Mouse (Mus musculus) forebrain, embryonic 14.5 days (tissue): ENCODE results near the gene Slc25a28. TPM values are rescaled to one million over a fixed set of nuclear protein-coding genes. Genes with fewer than 3 reads are reported as not detected.
A peak's percentile ranks its signal among the peaks of the same experiment; 100 is the strongest.

Source experiments
- ATAC-seq: fragments of 200-750 bp; cut with Nextera tagmentation; 2 replicates; pipeline ENCODE4 v1.8.0; 2017; ENCODE audit warnings: mild to moderate bottlenecking, moderate library complexity
- DNase-seq: peaks from one replicate; pipeline ENCODE4 v3.0.0-alpha.2; 2015; ENCODE audit warnings: low spot score
- H3K27ac ChIP-seq: fragments of 300-500 bp; sonication (generic); 2 replicates; pipeline ENCODE4 v1.5.1; 2014; ENCODE audit warnings: low read depth, mild to moderate bottlenecking, control low read depth, low read length, moderate library complexity
- H3K27me3 ChIP-seq: fragments of 300-500 bp; sonication (generic); replicated peaks from 2 replicates; pipeline ENCODE4 v1.6.1; 2014; ENCODE audit warnings: low read length, control low read depth, mixed read lengths; ENCODE audit not compliant: control insufficient read depth, insufficient read depth
- H3K36me3 ChIP-seq: fragments of 300-500 bp; sonication (generic); 2 replicates; pipeline ENCODE4 v1.6.1; 2014; ENCODE audit warnings: low read length, control low read depth; ENCODE audit not compliant: control insufficient read depth, insufficient read depth
- H3K4me1 ChIP-seq: fragments of 300-500 bp; sonication (generic); 2 replicates; pipeline ENCODE4 v1.6.1; 2014; ENCODE audit warnings: antibody characterized with exemption, low read length, control low read depth; ENCODE audit not compliant: control insufficient read depth, insufficient read depth
- H3K4me2 ChIP-seq: fragments of 300-500 bp; sonication (generic); 2 replicates; pipeline ENCODE4 v1.6.1; 2014; ENCODE audit warnings: mild to moderate bottlenecking, control low read depth, low read length
- H3K4me3 ChIP-seq: fragments of 300-500 bp; sonication (generic); 2 replicates; pipeline ENCODE4 v1.5.1; 2014; ENCODE audit warnings: low read depth, low read length, control low read depth
- H3K9ac ChIP-seq: fragments of 300-500 bp; sonication (generic); 2 replicates; pipeline ENCODE4 v1.6.1; 2014; ENCODE audit warnings: mild to moderate bottlenecking, low read length, control low read depth, moderate library complexity
- H3K9me3 ChIP-seq: fragments of 300-500 bp; sonication (generic); replicated peaks from 2 replicates; pipeline ENCODE4 v1.6.1; 2016; ENCODE audit warnings: low read length, control low read depth, mixed read lengths; ENCODE audit not compliant: control insufficient read depth
- WGBS: fragments of 180-500 bp; shearing (Covaris S2); extraction: QIAGEN DNeasy Blood & Tissue Kit; methylation state at CpG from one replicate; pipeline ENCODE4 v1.1.7; 2014; 5-methylcytosine and 5-hydroxymethylcytosine counted together
- polyA plus RNA-seq: library from polyadenylated mRNA; unstranded; fragments of >200 nt; fragmentation: Nextera tagmentation; extraction: Ambion mirVana; gene quantifications from 2 replicates; pipeline ENCODE4 v1.2.1, GENCODE M21; 2014

Slc25a28 gene
- 12.0 and 12.3 TPM in 2 replicates for polyA plus RNA-seq

DNA sequence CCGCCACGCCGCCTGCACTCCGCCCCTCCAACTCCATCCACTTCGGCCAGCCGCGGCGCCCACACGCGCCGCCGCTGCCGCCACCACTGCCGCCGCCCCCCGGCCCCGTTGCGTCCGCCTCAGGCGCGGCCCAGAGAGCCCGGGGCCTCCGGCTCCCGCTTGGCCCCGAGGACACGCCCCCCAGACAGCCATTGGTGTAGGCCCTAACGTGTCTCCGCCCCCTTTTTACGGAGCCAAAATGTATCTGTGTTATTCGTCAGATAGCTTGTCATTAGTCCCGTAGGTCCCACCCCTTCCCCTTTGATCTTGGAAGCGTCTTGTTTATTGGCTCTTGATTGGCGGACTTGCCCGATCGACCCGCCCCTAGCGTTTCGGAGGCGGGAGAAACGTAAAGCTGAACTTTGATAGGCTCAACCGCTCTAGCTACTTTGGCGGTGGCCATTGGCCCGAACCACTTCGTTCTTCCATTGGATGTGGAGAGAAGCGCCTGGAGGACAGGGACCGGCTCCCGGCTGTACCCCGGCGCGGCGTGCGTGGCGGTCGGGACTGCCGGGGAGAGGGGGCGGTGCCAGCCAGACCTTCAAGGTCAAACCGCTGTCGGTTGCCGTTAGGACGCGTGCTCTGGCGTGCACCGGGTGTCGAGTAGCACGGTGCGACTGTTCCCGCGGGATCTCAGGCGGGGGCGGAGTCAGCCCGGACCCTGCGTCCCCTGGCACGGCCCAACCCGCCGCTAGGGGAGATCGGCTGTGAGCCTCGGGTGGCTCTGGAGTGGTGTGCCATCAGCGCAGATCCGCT is at the start of gene Slc25a28:
Gene Slc25a28, minus strand, starts transcription at position 152 of the 795 bp plus-strand sequence.
- Histone ChIP-seq H3K4me3 (peak within 1 kb of the TSS; percentile 89), H3K36me3 (peaks cover 2% of the 10 kb centered on the region; the same call in 1 of the 2 replicates), H3K9me3 (no peaks in the 10 kb centered on the region), H3K27me3 (no peaks in the 10 kb centered on the region), H3K9ac (peak within 1 kb of the TSS; percentile 91), H3K4me1 (peaks cover 19% of the 10 kb centered on the region), H3K27ac (peak within 1 kb of the TSS; percentile 95), H3K4me2 (peak within 1 kb of the TSS; percentile 88)
- DNase-seq (peak; percentile 100), ATAC-seq (peak; percentile 97)
- under 1% methylated on average over 79 of the region's 79 CpGs for WGBS

DNA sequence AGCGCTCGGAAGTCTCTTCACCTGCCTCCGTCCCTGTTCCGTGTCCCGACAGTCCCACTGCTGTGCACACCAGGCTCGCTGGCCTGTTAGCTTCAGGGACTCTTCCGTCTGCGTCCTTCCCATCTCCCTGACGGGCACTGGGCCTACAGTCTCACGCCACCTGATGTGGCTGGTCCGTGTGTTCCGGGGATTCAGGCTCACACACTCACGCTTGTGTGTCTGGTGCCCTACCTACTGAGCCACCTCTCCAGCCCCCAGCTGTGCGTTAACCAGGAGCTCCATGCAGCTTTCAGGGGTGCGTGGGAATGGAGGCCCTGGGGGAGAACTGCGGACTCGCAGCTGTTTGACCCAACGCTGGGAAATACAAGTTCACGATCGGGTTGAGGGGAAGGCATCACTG is 49.5 kb upstream of the Slc25a28 start:
- Histone ChIP-seq H3K9ac (no peak overlapping the region), H3K27ac (no peak overlapping the region), H3K4me2 (no peak overlapping the region), H3K4me3 (no peak overlapping the region), H3K27me3 (no peaks in the 10 kb centered on the region), H3K36me3 (peaks cover 68% of the 10 kb centered on the region), H3K4me1 (no peaks in the 10 kb centered on the region), H3K9me3 (no peaks in the 10 kb centered on the region)
- ATAC-seq (no peak), DNase-seq (no peak)
- 93% methylated on average over 20 of the region's 20 CpGs for WGBS

GRCm38 (mm10) chr19:43723501-43723900 is 48.8 kb upstream of the Slc25a28 start:
- Histone ChIP-seq H3K27ac (no peak overlapping the region), H3K36me3 (peaks cover 65% of the 10 kb centered on the region), H3K4me2 (no peak overlapping the region), H3K27me3 (no peaks in the 10 kb centered on the region), H3K4me1 (no peaks in the 10 kb centered on the region), H3K4me3 (no peak overlapping the region), H3K9me3 (no peaks in the 10 kb centered on the region), H3K9ac (no peak overlapping the region)
- WGBS = 90% methylated on average over 10 of the region's 10 CpGs
- no peak for ATAC-seq
- no peak for DNase-seq

DNA sequence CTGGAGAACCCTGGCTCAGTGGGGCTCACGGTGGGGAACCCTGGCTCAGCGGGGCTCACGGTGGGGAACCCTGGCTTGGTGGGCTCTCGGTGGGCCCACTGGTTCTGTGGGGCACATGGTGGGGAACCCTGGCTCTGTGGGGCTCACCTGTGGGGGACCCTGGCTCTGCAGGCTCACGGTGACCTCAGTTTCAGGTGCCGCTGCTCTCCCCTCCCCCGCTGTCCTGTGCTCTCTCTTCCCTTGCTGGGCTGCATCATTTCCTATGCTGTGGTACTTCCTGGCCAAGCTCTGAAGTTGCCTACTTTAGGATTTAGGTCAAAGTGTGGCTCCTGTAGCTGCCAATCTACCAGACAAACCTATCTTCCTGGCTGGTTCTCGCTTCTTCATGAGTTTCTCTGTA is 48.2 kb upstream of the Slc25a28 start:
- WGBS = 72% methylated on average over 8 of the region's 8 CpGs
- no peaks in the 10 kb centered on the region for H3K9me3 ChIP-seq
- peaks cover 65% of the 10 kb centered on the region for H3K36me3 ChIP-seq
- H3K27me3 ChIP-seq = no peaks in the 10 kb centered on the region
- H3K4me2 ChIP-seq = no peak overlapping the region
- H3K9ac ChIP-seq = no peak overlapping the region
- no peak overlapping the region for H3K4me3 ChIP-seq
- H3K4me1 ChIP-seq = no peaks in the 10 kb centered on the region
- no peak for ATAC-seq
- DNase-seq = no peak
- no peak overlapping the region for H3K27ac ChIP-seq

DNA sequence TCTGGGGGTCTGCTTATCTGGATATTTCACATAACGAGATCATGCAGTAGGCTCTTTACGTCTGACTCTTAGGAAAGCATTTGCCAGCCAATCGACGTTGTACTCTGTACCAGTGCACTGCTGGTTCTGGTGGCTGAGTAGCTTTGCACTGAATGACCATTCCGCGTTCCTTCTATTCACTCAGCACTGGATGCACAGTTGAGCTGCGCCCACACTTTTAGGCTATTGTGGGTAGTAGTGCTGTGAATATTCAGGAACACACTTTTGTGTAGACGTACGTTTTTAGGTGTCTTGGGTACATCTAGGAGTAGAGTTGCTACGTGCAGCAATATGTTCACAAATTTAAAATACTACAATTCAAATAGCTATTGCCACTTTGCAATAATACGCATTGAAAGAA is 45.4 kb upstream of the Slc25a28 start:
- no peak for ATAC-seq
- peaks cover 44% of the 10 kb centered on the region for H3K36me3 ChIP-seq
- H3K27me3 ChIP-seq = no peaks in the 10 kb centered on the region

DNA sequence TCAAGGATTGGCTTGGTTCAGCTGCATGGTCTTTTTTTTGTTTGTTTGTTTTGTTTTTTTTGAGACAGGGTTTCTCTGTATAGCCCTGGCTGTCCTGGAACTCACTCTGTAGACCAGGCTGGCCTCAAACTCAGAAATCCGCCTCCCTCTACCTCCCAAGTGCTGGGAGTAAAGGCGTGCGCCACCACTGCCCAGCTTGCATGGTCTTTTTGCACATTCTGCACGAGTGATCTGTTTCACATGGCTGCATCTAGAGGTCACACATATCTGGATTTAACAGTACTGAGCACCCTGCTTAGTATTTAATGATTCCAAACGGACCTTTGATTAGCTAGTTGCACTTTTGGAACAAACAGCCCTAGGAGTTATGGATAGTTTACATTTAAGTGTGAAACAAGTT is 37.3 kb upstream of the Slc25a28 start:
- Histone ChIP-seq H3K4me3 (no peak overlapping the region), H3K9ac (no peak overlapping the region), H3K36me3 (peaks cover 18% of the 10 kb centered on the region), H3K4me2 (no peak overlapping the region), H3K27me3 (no peaks in the 10 kb centered on the region), H3K4me1 (no peaks in the 10 kb centered on the region), H3K9me3 (no peaks in the 10 kb centered on the region), H3K27ac (no peak overlapping the region)
- no peak for DNase-seq
- 77% methylated on average over 5 of the region's 5 CpGs for WGBS
- ATAC-seq = no peak

More for the DNA sequence above, 45.4 kb upstream of the Slc25a28 start:
- Histone ChIP-seq H3K4me1 (no peaks in the 10 kb centered on the region), H3K9ac (no peak overlapping the region), H3K27ac (no peak overlapping the region), H3K4me2 (no peak overlapping the region), H3K9me3 (no peaks in the 10 kb centered on the region), H3K4me3 (no peak overlapping the region)
- 94% methylated on average over 11 of the region's 11 CpGs for WGBS
- DNase-seq = no peak

GRCm38 (mm10) chr19:43711159-43711916 is 36.7 kb upstream of the Slc25a28 start:
- Histone ChIP-seq H3K4me2 (no peak overlapping the region), H3K36me3 (peaks cover 24% of the 10 kb centered on the region), H3K27me3 (no peaks in the 10 kb centered on the region), H3K27ac (no peak overlapping the region), H3K4me1 (no peaks in the 10 kb centered on the region), H3K9ac (no peak overlapping the region), H3K9me3 (no peaks in the 10 kb centered on the region), H3K4me3 (no peak overlapping the region)
- ATAC-seq = no peak
- WGBS = 58% methylated on average over 22 of the region's 22 CpGs
- DNase-seq = no peak

- no peak overlapping the region for H3K4me3 ChIP-seq
- no peak overlapping the region for H3K27ac ChIP-seq
- peaks cover 42% of the 10 kb centered on the region for H3K36me3 ChIP-seq
- no peaks in the 10 kb centered on the region for H3K27me3 ChIP-seq
- no peak overlapping the region for H3K4me2 ChIP-seq
- DNase-seq (no peak), ATAC-seq (no peak)
- no peaks in the 10 kb centered on the region for H3K9me3 ChIP-seq
- no peak overlapping the region for H3K9ac ChIP-seq
- no peaks in the 10 kb centered on the region for H3K4me1 ChIP-seq
- WGBS = 86% methylated on average over 8 of the region's 8 CpGs
Observed at GRCm38 (mm10) chr19:43709317-43709716, 34.6 kb upstream of the Slc25a28 start.

DNA sequence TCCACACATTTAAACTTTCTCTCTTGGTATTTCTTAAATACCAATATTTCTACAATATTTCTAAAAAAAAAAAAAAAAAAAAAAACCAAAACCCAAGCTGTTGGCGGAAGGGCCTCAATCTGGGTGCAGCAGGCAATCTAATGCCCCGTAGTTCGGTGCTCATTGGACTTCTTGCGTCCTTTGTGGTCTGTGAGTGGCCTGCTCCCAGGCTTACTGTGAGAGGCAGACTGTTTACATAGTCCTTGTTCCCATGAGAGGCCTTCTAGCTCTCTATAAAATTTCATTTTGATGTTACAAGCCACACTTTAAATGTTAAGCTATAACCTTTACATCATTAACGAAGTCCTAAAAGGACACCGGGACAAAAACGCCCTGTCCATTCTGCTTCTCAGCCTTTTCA is 33.5 kb upstream of the Slc25a28 start:
- no peaks in the 10 kb centered on the region for H3K9me3 ChIP-seq
- 89% methylated on average over 7 of the region's 7 CpGs for WGBS
- no peak for ATAC-seq
- H3K4me3 ChIP-seq = no peak overlapping the region
- DNase-seq = no peak
- no peak overlapping the region for H3K27ac ChIP-seq
- no peaks in the 10 kb centered on the region for H3K4me1 ChIP-seq
- H3K27me3 ChIP-seq = no peaks in the 10 kb centered on the region
- no peak overlapping the region for H3K9ac ChIP-seq
- peaks cover 46% of the 10 kb centered on the region for H3K36me3 ChIP-seq
- no peak overlapping the region for H3K4me2 ChIP-seq
